Mouse (Mus musculus) liver, embryonic 11.5 days (tissue): Measurements from ENCODE around the gene Tmem63a. TPM values are rescaled to one million over a fixed set of nuclear protein-coding genes. Genes with fewer than 3 reads are reported as not detected.
"Not testable (repeated sequence)": the region's sequence is repeated elsewhere in the genome, so short reads cannot be mapped to it uniquely, and the experiment has no call there.

Source experiments
- ATAC-seq: fragments of 200-750 bp; cut with Nextera tagmentation; replicated peaks from 2 replicates; pipeline ENCODE4 v1.8.0; 2017; ENCODE audit warnings: moderate number of reproducible peaks, mild to moderate bottlenecking, moderate TSS enrichment, moderate library complexity; ENCODE audit not compliant: low FRiP score
- DNase-seq: peaks from one replicate; pipeline ENCODE4 v3.0.0-alpha.2; 2017; ENCODE audit warnings: low spot score
- H3K27ac ChIP-seq: fragments of 300-500 bp; sonication (generic); 2 replicates; pipeline ENCODE4 v1.5.1; 2014; ENCODE audit warnings: mild to moderate bottlenecking, low read depth, low read length, control low read depth
- H3K27me3 ChIP-seq: fragments of 300-500 bp; sonication (generic); replicated peaks from 2 replicates; pipeline ENCODE4 v1.6.1; 2014; ENCODE audit warnings: low read length, mixed read lengths; ENCODE audit not compliant: control insufficient read depth, insufficient read depth
- H3K36me3 ChIP-seq: fragments of 300-500 bp; sonication (generic); 2 replicates; pipeline ENCODE4 v1.6.1; 2014; ENCODE audit warnings: mild to moderate bottlenecking, low read length, moderate library complexity, mixed read lengths; ENCODE audit not compliant: control insufficient read depth, insufficient read depth
- H3K4me1 ChIP-seq: fragments of 300-500 bp; sonication (generic); replicated peaks from 2 replicates; pipeline ENCODE4 v1.6.1; 2014; ENCODE audit warnings: low read length, mixed read lengths; ENCODE audit not compliant: control insufficient read depth, insufficient read depth
- H3K4me2 ChIP-seq: fragments of 300-500 bp; sonication (generic); 2 replicates; pipeline ENCODE4 v1.6.1; 2014; ENCODE audit warnings: mild to moderate bottlenecking, control low read depth, moderate library complexity
- H3K4me3 ChIP-seq: fragments of 300-500 bp; sonication (generic); 2 replicates; pipeline ENCODE4 v1.5.1; 2014; ENCODE audit warnings: low read depth, low read length, control low read depth
- H3K9ac ChIP-seq: fragments of 300-500 bp; sonication (generic); 2 replicates; pipeline ENCODE4 v1.6.1; 2014; ENCODE audit warnings: low read depth, low read length, control low read depth
- H3K9me3 ChIP-seq: fragments of 300-500 bp; sonication (generic); 2 replicates; pipeline ENCODE4 v1.6.1; 2016; ENCODE audit warnings: low read length, inconsistent platforms, mixed read lengths; ENCODE audit not compliant: control insufficient read depth
- WGBS: fragments of 180-500 bp; shearing (Covaris S2); extraction: QIAGEN DNeasy Blood & Tissue Kit; methylation state at CpG from one replicate; pipeline ENCODE4 v1.1.7; 2014; 5-methylcytosine and 5-hydroxymethylcytosine counted together
- polyA plus RNA-seq: library from polyadenylated mRNA; unstranded; fragments of >200 nt; fragmentation: Nextera tagmentation; extraction: Ambion mirVana; gene quantifications from 2 replicates; pipeline ENCODE4 v1.2.1, GENCODE M21; 2014

Tmem63a gene
- polyA plus RNA-seq, 1 experiment from 2014 or later = 8.3 TPM

DNA sequence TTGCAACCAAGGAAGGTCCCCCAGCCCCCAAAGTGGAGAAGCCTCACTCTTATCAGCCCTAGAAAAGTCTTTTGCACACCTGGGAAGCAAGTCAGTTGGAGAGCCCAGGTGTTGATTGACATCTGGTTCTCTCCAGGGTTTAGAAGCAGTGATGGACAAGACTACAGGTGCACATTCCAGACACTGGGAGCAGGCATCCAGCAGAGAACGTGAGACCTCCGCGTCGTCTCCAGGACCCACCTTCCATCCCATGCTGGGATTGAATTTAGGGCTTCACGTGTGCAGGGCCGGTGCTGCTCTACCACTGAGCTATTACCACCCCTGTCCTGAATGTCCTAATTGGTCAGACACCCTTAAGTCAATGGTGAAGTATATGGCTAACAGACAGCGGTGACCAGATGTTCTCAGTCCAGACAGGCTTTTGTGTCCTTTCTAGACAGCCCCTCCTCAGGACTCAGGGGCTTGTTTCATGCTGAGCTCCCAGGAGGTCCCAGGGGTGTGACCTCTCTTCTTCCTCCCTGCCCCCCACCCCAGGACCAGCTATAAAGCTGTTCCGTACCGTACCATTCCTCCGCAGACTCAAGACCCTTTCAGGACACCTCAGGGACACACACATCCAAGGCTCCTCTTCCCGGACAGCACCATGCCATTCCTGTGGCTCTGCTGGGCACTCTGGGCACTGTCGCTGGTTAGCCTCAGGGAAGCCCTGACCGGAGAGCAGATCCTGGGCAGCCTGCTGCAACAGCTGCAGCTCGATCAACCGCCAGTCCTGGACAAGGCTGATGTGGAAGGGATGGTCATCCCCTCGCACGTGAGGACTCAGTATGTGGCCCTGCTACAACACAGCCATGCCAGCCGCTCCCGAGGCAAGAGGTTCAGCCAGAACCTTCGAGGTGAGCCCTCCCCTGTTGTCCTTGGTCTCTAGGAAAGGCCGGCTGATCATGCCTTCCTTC lies 7.4 kb upstream of the Tmem63a start, which contains the start of gene Lefty1:
Gene Lefty1, plus strand, starts transcription at position 556 of the 953 bp plus-strand sequence.
- H3K9ac ChIP-seq = peak within 1 kb of the TSS; percentile 62; the same call in 1 of the 2 replicates
- no peak within 1 kb of the TSS for H3K4me3 ChIP-seq
- peaks cover 34% of the 10 kb centered on the region for H3K27me3 ChIP-seq
- ATAC-seq (no peak), DNase-seq (no peak)
- 20% methylated on average over 21 of the region's 21 CpGs for WGBS
- no peaks in the 10 kb centered on the region for H3K9me3 ChIP-seq
- H3K27ac ChIP-seq = no peak within 1 kb of the TSS
- H3K36me3 ChIP-seq = no peaks in the 10 kb centered on the region
- H3K4me1 ChIP-seq = peaks cover 8% of the 10 kb centered on the region; the same call in 1 of the 2 replicates
- H3K4me2 ChIP-seq = peak within 1 kb of the TSS; percentile 71

DNA sequence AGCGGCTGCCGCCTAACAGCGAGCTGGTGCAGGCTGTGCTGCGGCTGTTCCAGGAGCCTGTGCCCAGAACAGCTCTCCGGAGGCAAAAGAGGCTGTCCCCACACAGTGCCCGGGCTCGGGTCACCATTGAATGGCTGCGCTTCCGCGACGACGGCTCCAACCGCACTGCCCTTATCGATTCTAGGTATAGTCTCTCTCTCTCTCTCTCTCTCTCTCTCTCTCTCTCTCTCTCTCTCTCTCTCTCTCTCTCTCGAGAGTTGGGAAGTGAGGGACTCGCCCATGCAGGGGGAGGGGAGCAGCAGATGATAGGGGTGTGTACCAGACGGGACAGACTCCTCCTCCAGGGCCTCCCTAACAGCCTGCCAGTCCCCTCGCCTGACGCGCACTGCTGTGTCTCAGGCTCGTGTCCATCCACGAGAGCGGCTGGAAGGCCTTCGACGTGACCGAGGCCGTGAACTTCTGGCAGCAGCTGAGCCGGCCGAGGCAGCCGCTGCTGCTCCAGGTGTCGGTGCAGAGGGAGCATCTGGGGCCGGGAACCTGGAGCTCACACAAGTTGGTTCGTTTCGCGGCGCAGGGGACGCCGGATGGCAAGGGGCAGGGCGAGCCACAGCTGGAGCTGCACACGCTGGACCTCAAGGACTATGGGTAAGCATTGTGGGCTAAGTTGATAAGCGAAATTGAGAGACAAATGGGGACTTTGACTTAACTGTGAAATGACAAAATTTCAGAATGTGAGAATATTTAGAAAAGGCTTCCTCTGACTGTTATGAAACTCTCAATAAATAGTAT lies 5.3 kb upstream of the Tmem63a start:
- not testable (repeated sequence) for H3K36me3 ChIP-seq, H3K27ac ChIP-seq, H3K9me3 ChIP-seq
- DNase-seq (peak; percentile 79), ATAC-seq (peak; percentile 97)
- Histone ChIP-seq H3K9ac (peak overlapping the region; percentile 62), H3K4me3 (peak overlapping the region; percentile 46), H3K27me3 (peaks cover 34% of the 10 kb centered on the region), H3K4me1 (peaks cover 17% of the 10 kb centered on the region), H3K4me2 (peak overlapping the region; percentile 71)
- WGBS = 2% methylated on average over 31 of the region's 41 CpGs

DNA sequence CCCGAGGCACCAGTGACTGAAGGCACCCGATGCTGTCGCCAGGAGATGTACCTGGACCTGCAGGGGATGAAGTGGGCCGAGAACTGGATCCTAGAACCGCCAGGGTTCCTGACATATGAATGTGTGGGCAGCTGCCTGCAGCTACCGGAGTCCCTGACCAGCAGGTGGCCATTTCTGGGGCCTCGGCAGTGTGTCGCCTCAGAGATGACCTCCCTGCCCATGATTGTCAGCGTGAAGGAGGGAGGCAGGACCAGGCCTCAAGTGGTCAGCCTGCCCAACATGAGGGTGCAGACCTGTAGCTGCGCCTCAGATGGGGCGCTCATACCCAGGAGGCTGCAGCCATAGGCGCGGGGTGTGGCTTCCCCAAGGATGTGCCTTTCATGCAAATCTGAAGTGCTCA lies 4.5 kb upstream of the Tmem63a start:
- not testable (repeated sequence) for H3K9ac ChIP-seq
- 51% methylated on average over 13 of the region's 13 CpGs for WGBS
- peaks cover 34% of the 10 kb centered on the region for H3K27me3 ChIP-seq

DNA sequence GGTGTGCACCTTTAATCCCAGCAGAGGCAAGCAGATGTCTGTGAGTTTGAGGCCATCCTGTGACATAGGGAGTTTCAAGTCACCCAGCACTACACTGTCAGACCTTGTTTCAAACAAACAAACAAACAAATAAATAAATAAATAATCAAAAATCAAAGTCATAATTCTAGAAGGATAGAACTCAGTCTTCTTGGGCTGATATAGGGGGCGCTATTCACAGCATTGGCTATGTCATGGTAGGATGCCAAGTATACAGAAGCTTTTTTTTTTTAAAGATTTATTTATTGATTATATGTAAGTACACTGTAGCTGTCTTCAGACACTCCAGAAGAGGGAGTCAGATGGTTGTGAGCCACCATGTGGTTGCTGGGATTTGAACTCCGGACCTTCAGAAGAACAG lies 3.4 kb upstream of the Tmem63a start:
- not testable (repeated sequence) for H3K4me3 ChIP-seq, H3K36me3 ChIP-seq, H3K27ac ChIP-seq, H3K4me2 ChIP-seq, DNase-seq, ATAC-seq, H3K9ac ChIP-seq, H3K9me3 ChIP-seq
- 79% methylated on average over 2 of the region's 2 CpGs for WGBS
- Histone ChIP-seq H3K4me1 (peaks cover 22% of the 10 kb centered on the region), H3K27me3 (peaks cover 25% of the 10 kb centered on the region)

More for the DNA sequence above, 4.5 kb upstream of the Tmem63a start:
- Histone ChIP-seq H3K4me3 (peak overlapping the region; percentile 46; the same call in 1 of the 2 replicates), H3K4me2 (peak overlapping the region; percentile 71), H3K4me1 (peaks cover 17% of the 10 kb centered on the region)
- H3K36me3 ChIP-seq, ATAC-seq, H3K27ac ChIP-seq, DNase-seq, H3K9me3 ChIP-seq: not testable (repeated sequence)

DNA sequence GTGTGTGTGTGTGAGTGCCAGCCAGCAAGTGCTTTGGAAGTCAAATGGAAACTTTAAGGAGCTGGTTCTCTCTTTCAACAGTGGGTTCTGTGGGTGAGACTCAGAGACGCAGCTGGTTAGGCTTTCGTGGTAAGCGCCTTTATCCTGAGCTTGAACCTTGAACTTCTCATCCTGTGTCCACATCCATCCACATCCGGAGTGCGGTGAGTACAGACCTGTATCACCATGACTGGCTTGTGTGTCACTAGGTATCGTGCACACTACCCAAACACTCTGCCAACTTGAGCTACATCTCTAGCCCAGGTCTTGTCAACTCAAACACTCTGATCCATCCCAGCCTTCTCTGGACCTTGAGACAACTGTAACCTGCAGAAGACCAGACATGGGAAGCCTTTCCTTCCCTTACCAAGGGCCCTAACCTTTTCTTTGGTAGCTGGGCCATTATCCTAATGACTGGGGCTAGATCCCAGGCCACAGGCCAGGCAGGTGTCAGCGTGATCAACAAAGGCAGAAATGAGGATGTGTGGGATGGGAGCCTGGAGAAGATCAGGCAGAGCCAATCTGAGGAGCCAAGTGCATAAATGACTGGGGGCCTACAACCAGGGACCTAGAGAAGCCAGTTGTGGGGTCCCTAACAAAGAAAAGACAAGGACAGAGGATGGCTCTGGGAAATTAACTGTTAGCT lies 1.2 kb upstream of the Tmem63a start:
- no peak for ATAC-seq

DNA sequence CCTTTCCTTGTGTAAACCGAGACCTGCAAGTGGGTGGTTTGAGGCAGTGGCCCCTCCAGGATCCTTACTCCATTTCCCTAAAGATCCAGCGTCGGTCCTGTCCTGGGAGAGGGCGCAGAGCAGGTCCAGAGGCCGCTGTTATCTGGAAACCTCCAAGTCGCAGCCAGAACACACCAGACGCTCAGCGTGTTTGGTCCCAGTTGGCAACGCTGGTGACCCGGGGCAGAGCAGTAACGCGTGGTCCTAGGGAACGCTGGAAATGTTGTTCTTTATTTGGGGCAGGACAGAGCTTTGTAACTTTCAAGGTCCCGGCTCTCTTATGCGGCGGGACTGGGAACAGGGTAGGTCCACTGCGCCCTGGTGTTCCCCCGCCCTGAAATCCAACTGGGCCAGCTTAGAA lies 418 bp upstream of the Tmem63a start:
- 5% methylated on average over 18 of the region's 18 CpGs for WGBS
- Histone ChIP-seq H3K36me3 (no peaks in the 10 kb centered on the region), H3K9me3 (no peaks in the 10 kb centered on the region), H3K4me2 (peak overlapping the region; percentile 99), H3K4me3 (peak overlapping the region; percentile 90), H3K9ac (peak overlapping the region; percentile 89), H3K27me3 (peaks cover 2% of the 10 kb centered on the region; the same call in 1 of the 2 replicates), H3K4me1 (peaks cover 43% of the 10 kb centered on the region), H3K27ac (peak overlapping the region; percentile 77; the same call in 1 of the 2 replicates)
- ATAC-seq (no peak), DNase-seq (no peak)

More for the DNA sequence above, 1.2 kb upstream of the Tmem63a start:
- H3K9me3 ChIP-seq = no peaks in the 10 kb centered on the region
- peaks cover 36% of the 10 kb centered on the region for H3K4me1 ChIP-seq
- peaks cover 4% of the 10 kb centered on the region for H3K27me3 ChIP-seq
- no peaks in the 10 kb centered on the region for H3K36me3 ChIP-seq
- no peak overlapping the region for H3K9ac ChIP-seq
- no peak for DNase-seq
- peak overlapping the region; percentile 90; the same call in 1 of the 2 replicates for H3K4me3 ChIP-seq
- H3K4me2 ChIP-seq = peak overlapping the region; percentile 99
- WGBS = 72% methylated on average over 7 of the region's 7 CpGs
- 0 out of 2 replicates have a peak overlapping the region, but pooled peaks have one; percentile 21 for H3K27ac ChIP-seq

DNA sequence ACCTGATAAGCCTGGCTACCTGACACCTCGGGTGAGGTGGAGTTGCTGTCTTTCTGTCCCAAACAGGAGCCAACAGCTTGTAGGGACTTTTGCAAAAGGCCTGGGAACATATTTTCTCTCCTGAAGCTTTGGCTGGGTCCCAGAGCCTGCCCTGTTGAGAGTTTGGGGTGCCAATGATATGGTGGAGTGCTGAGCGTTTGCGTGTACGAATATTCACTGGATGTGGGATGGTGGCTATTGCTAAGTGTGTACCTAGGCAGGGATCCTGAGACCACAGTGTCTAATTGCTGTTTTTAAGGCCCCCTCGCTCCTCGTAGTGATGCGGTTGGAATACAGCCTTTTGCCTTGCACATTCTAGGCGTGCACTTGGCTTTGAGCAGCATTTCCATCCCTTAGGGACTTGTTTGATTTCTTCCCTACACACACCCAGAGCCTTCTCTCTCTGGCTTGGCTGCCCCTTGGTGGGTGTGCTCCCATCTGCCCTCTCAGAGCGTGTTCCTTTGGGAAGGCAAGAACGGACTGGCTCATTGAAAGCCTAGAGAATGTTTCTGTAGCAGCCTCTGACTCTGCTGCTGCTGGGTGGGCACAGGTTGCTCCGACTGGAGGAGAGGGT lies 994 bp downstream of the Tmem63a start:
- Histone ChIP-seq H3K4me3 (peak overlapping the region; percentile 90), H3K36me3 (no peaks in the 10 kb centered on the region), H3K27me3 (peaks cover 2% of the 10 kb centered on the region; the same call in 1 of the 2 replicates), H3K9me3 (no peaks in the 10 kb centered on the region), H3K9ac (peak overlapping the region; percentile 89; the same call in 1 of the 2 replicates), H3K4me2 (peak overlapping the region; percentile 99), H3K27ac (peak overlapping the region; percentile 77), H3K4me1 (peaks cover 39% of the 10 kb centered on the region)
- 51% methylated on average over 11 of the region's 11 CpGs for WGBS
- no peak for ATAC-seq
- DNase-seq = no peak
